Mouse (Mus musculus): ENCODE data around the gene Pdlim7. TPM values are rescaled to one million over a fixed set of nuclear protein-coding genes. Genes with fewer than 3 reads are reported as not detected.
A peak's percentile ranks its signal among the peaks of the same experiment; 100 is the strongest.

The Pdlim7 gene
- polyA plus RNA-seq, 1 experiment from 2014 or later, result 146 TPM

GRCm38 (mm10) chr13:55470372-55470771 lies 43.1 kb downstream of the Pdlim7 start:
- peaks cover 100% of the 10 kb centered on the region for H3K4me1 ChIP-seq (replicated peaks)
- peak overlapping the region; percentile 95 for H3K4me2 ChIP-seq
- H3K36me3 ChIP-seq, result peaks cover 20% of the 10 kb centered on the region
- H3K27me3 ChIP-seq, result peaks cover 11% of the 10 kb centered on the region; the same call in 1 of the 2 replicates
- no peaks in the 10 kb centered on the region for H3K9me3 ChIP-seq
- peak overlapping the region; percentile 95 for H3K27ac ChIP-seq
- peak overlapping the region; percentile 90 for H3K9ac ChIP-seq
- 28% methylated on average over 9 of the region's 9 CpGs for WGBS
- no peak overlapping the region for H3K4me3 ChIP-seq
- peak; percentile 11; the same call in 1 of the 2 replicates for ATAC-seq (ENCODE audit: low FRiP score)

- H3K4me1 ChIP-seq (replicated peaks), result peaks cover 95% of the 10 kb centered on the region
- H3K9me3 ChIP-seq, result no peaks in the 10 kb centered on the region
- WGBS, result 40% methylated on average over 13 of the region's 13 CpGs
- H3K27ac ChIP-seq, result peak overlapping the region; percentile 95; the same call in 1 of the 2 replicates
- H3K4me3 ChIP-seq, result no peak overlapping the region
- H3K4me2 ChIP-seq, result no peak overlapping the region
- no peak for ATAC-seq (ENCODE audit: low FRiP score)
- H3K9ac ChIP-seq, result peak overlapping the region; percentile 46
- H3K36me3 ChIP-seq, result peaks cover 7% of the 10 kb centered on the region
- peaks cover 11% of the 10 kb centered on the region; the same call in 1 of the 2 replicates for H3K27me3 ChIP-seq
These were observed 44.5 kb downstream of the Pdlim7 start for GRCm38 (mm10) chr13:55468851-55469560.

GRCm38 (mm10) chr13:55465830-55466440 lies 47.5 kb downstream of the Pdlim7 start:
- Histone ChIP-seq H3K36me3 (peaks cover 12% of the 10 kb centered on the region), H3K4me3 (peak overlapping the region; percentile 82), H3K9me3 (no peaks in the 10 kb centered on the region), H3K4me1 (replicated peaks) (peaks cover 77% of the 10 kb centered on the region), H3K9ac (peak overlapping the region; percentile 92), H3K4me2 (peak overlapping the region; percentile 83), H3K27ac (peak overlapping the region; percentile 99), H3K27me3 (peaks cover 24% of the 10 kb centered on the region)
- WGBS, result 57% methylated on average over 5 of the region's 5 CpGs
- no peak for ATAC-seq (ENCODE audit: low FRiP score)

GRCm38 (mm10) chr13:55465184-55465583 lies 48.3 kb downstream of the Pdlim7 start:
- H3K9me3 ChIP-seq, result no peaks in the 10 kb centered on the region
- H3K4me2 ChIP-seq, result peak overlapping the region; percentile 83
- H3K36me3 ChIP-seq, result peaks cover 19% of the 10 kb centered on the region
- H3K9ac ChIP-seq, result peak overlapping the region; percentile 92
- peaks cover 24% of the 10 kb centered on the region for H3K27me3 ChIP-seq
- 2% methylated on average over 3 of the region's 3 CpGs for WGBS
- H3K4me3 ChIP-seq, result peak overlapping the region; percentile 82
- 0 out of 2 replicates have a peak, but pooled peaks have one; percentile 6 for ATAC-seq (ENCODE audit: low FRiP score)
- peaks cover 70% of the 10 kb centered on the region for H3K4me1 ChIP-seq (replicated peaks)
- peak overlapping the region; percentile 99 for H3K27ac ChIP-seq

GRCm38 (mm10) chr13:55464027-55464884 lies 49.2 kb downstream of the Pdlim7 start, which contains the start of gene Prr7:
Gene Prr7 (plus strand): TSS chr13:55464267.
- Histone ChIP-seq H3K4me3 (peak within 1 kb of the TSS; percentile 82), H3K9ac (peak within 1 kb of the TSS; percentile 92), H3K9me3 (no peaks in the 10 kb centered on the region), H3K27me3 (peaks cover 24% of the 10 kb centered on the region), H3K27ac (peak within 1 kb of the TSS; percentile 99), H3K4me1 (replicated peaks) (peaks cover 61% of the 10 kb centered on the region), H3K4me2 (peak within 1 kb of the TSS; percentile 83), H3K36me3 (peaks cover 28% of the 10 kb centered on the region)
- ATAC-seq (ENCODE audit: low FRiP score), result peak; percentile 79
- under 1% methylated on average over 68 of the region's 84 CpGs for WGBS

- peak; percentile 8 for ATAC-seq (ENCODE audit: low FRiP score)
- Histone ChIP-seq H3K27me3 (peaks cover 23% of the 10 kb centered on the region), H3K27ac (peak overlapping the region; percentile 99), H3K36me3 (peaks cover 36% of the 10 kb centered on the region), H3K4me1 (replicated peaks) (peaks cover 53% of the 10 kb centered on the region), H3K9ac (peak overlapping the region; percentile 92), H3K9me3 (no peaks in the 10 kb centered on the region), H3K4me2 (peak overlapping the region; percentile 83), H3K4me3 (peak overlapping the region; percentile 82)
- 7% methylated on average over 14 of the region's 14 CpGs for WGBS
These were observed 50.0 kb downstream of the Pdlim7 start for GRCm38 (mm10) chr13:55463399-55464026.

- WGBS, result 56% methylated on average over 2 of the region's 2 CpGs
These were observed 50.5 kb downstream of the Pdlim7 start for GRCm38 (mm10) chr13:55462965-55463364.

GRCm38 (mm10) chr13:55451785-55452549 lies 61.5 kb downstream of the Pdlim7 start:
- H3K9me3 ChIP-seq, result no peaks in the 10 kb centered on the region
- H3K27ac ChIP-seq, result no peak overlapping the region
- peaks cover 76% of the 10 kb centered on the region for H3K36me3 ChIP-seq
- WGBS, result 94% methylated on average over 16 of the region's 16 CpGs
- H3K4me3 ChIP-seq, result no peak overlapping the region
- H3K27me3 ChIP-seq, result no peaks in the 10 kb centered on the region
- H3K4me1 ChIP-seq (replicated peaks), result peaks cover 15% of the 10 kb centered on the region
- H3K9ac ChIP-seq, result no peak overlapping the region
- ATAC-seq (ENCODE audit: low FRiP score), result no peak
- H3K4me2 ChIP-seq, result no peak overlapping the region

More at GRCm38 (mm10) chr13:55462965-55463364, 50.5 kb downstream of the Pdlim7 start:
- no peaks in the 10 kb centered on the region for H3K9me3 ChIP-seq
- 0 out of 2 replicates have a peak overlapping the region, but pooled peaks have one; percentile 99 for H3K27ac ChIP-seq
- ATAC-seq (ENCODE audit: low FRiP score), result no peak
- peak overlapping the region; percentile 92; the same call in 1 of the 2 replicates for H3K9ac ChIP-seq
- H3K4me3 ChIP-seq, result no peak overlapping the region
- H3K36me3 ChIP-seq, result peaks cover 41% of the 10 kb centered on the region
- peak overlapping the region; percentile 83 for H3K4me2 ChIP-seq
- peaks cover 48% of the 10 kb centered on the region for H3K4me1 ChIP-seq (replicated peaks)
- H3K27me3 ChIP-seq, result peaks cover 18% of the 10 kb centered on the region

GRCm38 (mm10) chr13:55451296-55451695 lies 62.2 kb downstream of the Pdlim7 start:
- Histone ChIP-seq H3K9ac (no peak overlapping the region), H3K9me3 (no peaks in the 10 kb centered on the region), H3K27me3 (no peaks in the 10 kb centered on the region), H3K4me1 (replicated peaks) (peaks cover 22% of the 10 kb centered on the region), H3K4me2 (no peak overlapping the region), H3K36me3 (peaks cover 71% of the 10 kb centered on the region), H3K27ac (no peak overlapping the region), H3K4me3 (no peak overlapping the region)
- ATAC-seq (ENCODE audit: low FRiP score), result no peak
- WGBS, result 93% methylated on average over 10 of the region's 10 CpGs

GRCm38 (mm10) chr13:55450511-55450980 lies 62.9 kb downstream of the Pdlim7 start:
- 93% methylated on average over 11 of the region's 11 CpGs for WGBS
- H3K27me3 ChIP-seq, result no peaks in the 10 kb centered on the region
- no peaks in the 10 kb centered on the region for H3K9me3 ChIP-seq
- H3K4me2 ChIP-seq, result no peak overlapping the region
- H3K9ac ChIP-seq, result no peak overlapping the region
- no peak overlapping the region for H3K4me3 ChIP-seq
- ATAC-seq (ENCODE audit: low FRiP score), result no peak
- H3K36me3 ChIP-seq, result peaks cover 64% of the 10 kb centered on the region
- peaks cover 30% of the 10 kb centered on the region for H3K4me1 ChIP-seq (replicated peaks)
- no peak overlapping the region for H3K27ac ChIP-seq

Data from hindbrain, embryonic 13.5 days (tissue).